Mouse (Mus musculus): ENCODE results near the gene Tsfm. TPM values are rescaled to one million over a fixed set of nuclear protein-coding genes. Genes with fewer than 3 reads are reported as not detected.

Tsfm gene
- polyA plus RNA-seq, 1 experiment from 2014 or later = 91.4 TPM

GRCm38 (mm10) chr10:127061513-127061912 is 30.9 kb upstream of the Tsfm start:
- no peaks in the 10 kb centered on the region for H3K9me3 ChIP-seq
- 69% methylated on average over 2 of the region's 2 CpGs for WGBS
- peaks cover 66% of the 10 kb centered on the region for H3K4me1 ChIP-seq (replicated peaks)
- 0 out of 2 replicates have a peak overlapping the region, but pooled peaks have one; percentile 96 for H3K4me3 ChIP-seq
- H3K27ac ChIP-seq = 0 out of 2 replicates have a peak overlapping the region, but pooled peaks have one; percentile 97
- peaks cover 37% of the 10 kb centered on the region for H3K36me3 ChIP-seq
- peaks cover 37% of the 10 kb centered on the region; the same call in 1 of the 2 replicates for H3K27me3 ChIP-seq (ENCODE audit: insufficient read depth, poor library complexity, severe bottlenecking)
- no peak for DNase-seq (ENCODE audit: low spot score)

- peak overlapping the region; percentile 96 for H3K4me3 ChIP-seq
- H3K36me3 ChIP-seq = peaks cover 37% of the 10 kb centered on the region
- H3K9me3 ChIP-seq = no peaks in the 10 kb centered on the region
- H3K27me3 ChIP-seq (ENCODE audit: insufficient read depth, poor library complexity, severe bottlenecking) = peaks cover 37% of the 10 kb centered on the region; the same call in 1 of the 2 replicates
- WGBS = 24% methylated on average over 5 of the region's 5 CpGs
- H3K27ac ChIP-seq = peak overlapping the region; percentile 97; the same call in 1 of the 2 replicates
- DNase-seq (ENCODE audit: low spot score) = no peak
- H3K4me1 ChIP-seq (replicated peaks) = peaks cover 66% of the 10 kb centered on the region
Observed at GRCm38 (mm10) chr10:127061085-127061484, 30.4 kb upstream of the Tsfm start.

GRCm38 (mm10) chr10:127059968-127060916 is 29.6 kb upstream of the Tsfm start, which contains the start of gene March9:
Gene March9, minus strand, starts transcription at chr10:127060184.
- DNase-seq (ENCODE audit: low spot score) = peak; percentile 63
- Histone ChIP-seq H3K27me3 (ENCODE audit: insufficient read depth, poor library complexity, severe bottlenecking) (peaks cover 37% of the 10 kb centered on the region; the same call in 1 of the 2 replicates), H3K9me3 (no peaks in the 10 kb centered on the region), H3K4me3 (peak within 1 kb of the TSS; percentile 96), H3K36me3 (peaks cover 37% of the 10 kb centered on the region), H3K27ac (peak within 1 kb of the TSS; percentile 97), H3K4me1 (replicated peaks) (peaks cover 64% of the 10 kb centered on the region)
- under 1% methylated on average over 62 of the region's 72 CpGs for WGBS

- WGBS = under 1% methylated on average over 91 of the region's 92 CpGs
- peaks cover 55% of the 10 kb centered on the region for H3K4me1 ChIP-seq (replicated peaks)
- H3K36me3 ChIP-seq = peaks cover 37% of the 10 kb centered on the region
Observed at GRCm38 (mm10) chr10:127059174-127059967, 28.7 kb upstream of the Tsfm start.

GRCm38 (mm10) chr10:127058708-127059107 is 28.1 kb upstream of the Tsfm start:
- Histone ChIP-seq H3K9me3 (no peaks in the 10 kb centered on the region), H3K4me3 (peak overlapping the region; percentile 96), H3K36me3 (peaks cover 41% of the 10 kb centered on the region), H3K27me3 (ENCODE audit: insufficient read depth, poor library complexity, severe bottlenecking) (peaks cover 37% of the 10 kb centered on the region; the same call in 1 of the 2 replicates), H3K4me1 (replicated peaks) (peaks cover 55% of the 10 kb centered on the region), H3K27ac (peak overlapping the region; percentile 97)
- no peak for DNase-seq (ENCODE audit: low spot score)
- WGBS = 12% methylated on average over 8 of the region's 8 CpGs

More at GRCm38 (mm10) chr10:127059174-127059967, 28.7 kb upstream of the Tsfm start:
- no peaks in the 10 kb centered on the region for H3K9me3 ChIP-seq
- no peak for DNase-seq (ENCODE audit: low spot score)
- peaks cover 37% of the 10 kb centered on the region; the same call in 1 of the 2 replicates for H3K27me3 ChIP-seq (ENCODE audit: insufficient read depth, poor library complexity, severe bottlenecking)
- H3K4me3 ChIP-seq = peak overlapping the region; percentile 96
- H3K27ac ChIP-seq = peak overlapping the region; percentile 97

- H3K9me3 ChIP-seq = no peaks in the 10 kb centered on the region
- peak overlapping the region; percentile 96 for H3K4me3 ChIP-seq
- WGBS = 2% methylated on average over 9 of the region's 9 CpGs
- peaks cover 37% of the 10 kb centered on the region; the same call in 1 of the 2 replicates for H3K27me3 ChIP-seq (ENCODE audit: insufficient read depth, poor library complexity, severe bottlenecking)
- peak; percentile 85 for DNase-seq (ENCODE audit: low spot score)
- H3K27ac ChIP-seq = 0 out of 2 replicates have a peak overlapping the region, but pooled peaks have one; percentile 97
- H3K4me1 ChIP-seq (replicated peaks) = peaks cover 55% of the 10 kb centered on the region
- peaks cover 45% of the 10 kb centered on the region for H3K36me3 ChIP-seq
Observed at GRCm38 (mm10) chr10:127058161-127058560, 27.5 kb upstream of the Tsfm start.

GRCm38 (mm10) chr10:127056490-127056889 is 25.9 kb upstream of the Tsfm start:
- H3K36me3 ChIP-seq = peaks cover 47% of the 10 kb centered on the region
- H3K4me3 ChIP-seq = no peak overlapping the region
- no peak for DNase-seq (ENCODE audit: low spot score)
- no peaks in the 10 kb centered on the region for H3K9me3 ChIP-seq
- peaks cover 46% of the 10 kb centered on the region for H3K4me1 ChIP-seq (replicated peaks)
- 91% methylated on average over 20 of the region's 20 CpGs for WGBS
- no peak overlapping the region for H3K27ac ChIP-seq
- H3K27me3 ChIP-seq (ENCODE audit: insufficient read depth, poor library complexity, severe bottlenecking) = peaks cover 46% of the 10 kb centered on the region

GRCm38 (mm10) chr10:127055406-127055805 is 24.8 kb upstream of the Tsfm start:
- WGBS = 88% methylated on average over 8 of the region's 8 CpGs
- no peaks in the 10 kb centered on the region for H3K9me3 ChIP-seq
- no peak overlapping the region for H3K27ac ChIP-seq
- no peak overlapping the region for H3K4me3 ChIP-seq
- peaks cover 47% of the 10 kb centered on the region for H3K36me3 ChIP-seq
- DNase-seq (ENCODE audit: low spot score) = no peak
- H3K27me3 ChIP-seq (ENCODE audit: insufficient read depth, poor library complexity, severe bottlenecking) = peaks cover 46% of the 10 kb centered on the region
- H3K4me1 ChIP-seq (replicated peaks) = peaks cover 35% of the 10 kb centered on the region

- Histone ChIP-seq H3K27ac (no peak overlapping the region), H3K36me3 (peaks cover 47% of the 10 kb centered on the region), H3K4me1 (replicated peaks) (peaks cover 33% of the 10 kb centered on the region), H3K4me3 (no peak overlapping the region), H3K9me3 (no peaks in the 10 kb centered on the region), H3K27me3 (ENCODE audit: insufficient read depth, poor library complexity, severe bottlenecking) (peaks cover 47% of the 10 kb centered on the region)
- DNase-seq (ENCODE audit: low spot score) = peak; percentile 33
- 75% methylated on average over 4 of the region's 4 CpGs for WGBS
Observed at GRCm38 (mm10) chr10:127054646-127055045, 24.0 kb upstream of the Tsfm start.

GRCm38 (mm10) chr10:127050119-127050474 is 19.5 kb upstream of the Tsfm start:
- Histone ChIP-seq H3K27ac (no peak overlapping the region), H3K4me1 (replicated peaks) (peaks cover 20% of the 10 kb centered on the region), H3K9me3 (no peaks in the 10 kb centered on the region), H3K27me3 (ENCODE audit: insufficient read depth, poor library complexity, severe bottlenecking) (peaks cover 65% of the 10 kb centered on the region), H3K36me3 (peaks cover 33% of the 10 kb centered on the region), H3K4me3 (no peak overlapping the region)
- WGBS = 19% methylated on average over 10 of the region's 10 CpGs
- no peak for DNase-seq (ENCODE audit: low spot score)

GRCm38 (mm10) chr10:127049395-127050118 is 18.9 kb upstream of the Tsfm start:
- DNase-seq (ENCODE audit: low spot score) = peak; percentile 15
- peaks cover 65% of the 10 kb centered on the region for H3K27me3 ChIP-seq (ENCODE audit: insufficient read depth, poor library complexity, severe bottlenecking)

More at GRCm38 (mm10) chr10:127049395-127050118, 18.9 kb upstream of the Tsfm start:
- Histone ChIP-seq H3K9me3 (no peaks in the 10 kb centered on the region), H3K4me3 (peak overlapping the region; percentile 26; the same call in 1 of the 2 replicates), H3K36me3 (peaks cover 33% of the 10 kb centered on the region), H3K4me1 (replicated peaks) (peaks cover 20% of the 10 kb centered on the region), H3K27ac (no peak overlapping the region)
- WGBS = 3% methylated on average over 29 of the region's 29 CpGs
